Mouse (Mus musculus): Measurements from ENCODE around the gene Fcmr. TPM values are rescaled to one million over a fixed set of nuclear protein-coding genes. Genes with fewer than 3 reads are reported as not detected.

Gene Fcmr
- polyA plus RNA-seq (2015; fragmentation: Nextera tagmentation; extraction: Ambion mirVana), result not detected in 2 replicates

GRCm38 (mm10) chr1:130865541-130866221 lies at the start of gene Fcmr:
Gene Fcmr (plus strand): TSS chr1:130865669.
- Histone ChIP-seq H3K4me3 (no peak within 1 kb of the TSS), H3K4me2 (no peak within 1 kb of the TSS), H3K27me3 (no peaks in the 10 kb centered on the region), H3K27ac (no peak within 1 kb of the TSS), H3K4me1 (no peaks in the 10 kb centered on the region), H3K36me3 (ENCODE audit: poor library complexity, severe bottlenecking) (no peaks in the 10 kb centered on the region), H3K9me3 (replicated peaks) (no peaks in the 10 kb centered on the region), H3K9ac (no peak within 1 kb of the TSS)
- ATAC-seq, result no peak
- 84% methylated on average over 7 of the region's 7 CpGs for WGBS

- Histone ChIP-seq H3K27me3 (no peaks in the 10 kb centered on the region), H3K4me2 (no peak overlapping the region), H3K9ac (no peak overlapping the region), H3K9me3 (replicated peaks) (no peaks in the 10 kb centered on the region), H3K4me1 (no peaks in the 10 kb centered on the region), H3K36me3 (ENCODE audit: poor library complexity, severe bottlenecking) (no peaks in the 10 kb centered on the region), H3K27ac (no peak overlapping the region), H3K4me3 (no peak overlapping the region)
- 82% methylated on average over 1 of the region's 1 CpGs for WGBS
- no peak for ATAC-seq
Measured at GRCm38 (mm10) chr1:130819737-130820136, 45.7 kb upstream of the Fcmr start.

- ATAC-seq, result no peak
- H3K9ac ChIP-seq, result no peak overlapping the region
- 86% methylated on average over 7 of the region's 7 CpGs for WGBS
- H3K9me3 ChIP-seq (replicated peaks), result no peaks in the 10 kb centered on the region
- H3K4me2 ChIP-seq, result no peak overlapping the region
- no peak overlapping the region for H3K27ac ChIP-seq
- no peaks in the 10 kb centered on the region for H3K36me3 ChIP-seq (ENCODE audit: poor library complexity, severe bottlenecking)
- H3K4me1 ChIP-seq, result no peaks in the 10 kb centered on the region
- H3K4me3 ChIP-seq, result no peak overlapping the region
- no peaks in the 10 kb centered on the region for H3K27me3 ChIP-seq
Measured at GRCm38 (mm10) chr1:130820316-130821148, 44.9 kb upstream of the Fcmr start.

GRCm38 (mm10) chr1:130821149-130821471 lies 44.4 kb upstream of the Fcmr start:
- Histone ChIP-seq H3K9me3 (replicated peaks) (no peaks in the 10 kb centered on the region), H3K36me3 (ENCODE audit: poor library complexity, severe bottlenecking) (no peaks in the 10 kb centered on the region), H3K27me3 (no peaks in the 10 kb centered on the region), H3K27ac (no peak overlapping the region), H3K9ac (no peak overlapping the region), H3K4me3 (no peak overlapping the region), H3K4me1 (no peaks in the 10 kb centered on the region), H3K4me2 (no peak overlapping the region)
- no peak for ATAC-seq
- 95% methylated on average over 2 of the region's 2 CpGs for WGBS

GRCm38 (mm10) chr1:130821911-130822625 lies 43.4 kb upstream of the Fcmr start:
- Histone ChIP-seq H3K27ac (no peak overlapping the region), H3K36me3 (ENCODE audit: poor library complexity, severe bottlenecking) (no peaks in the 10 kb centered on the region), H3K4me1 (no peaks in the 10 kb centered on the region), H3K4me3 (no peak overlapping the region), H3K9me3 (replicated peaks) (no peaks in the 10 kb centered on the region), H3K27me3 (no peaks in the 10 kb centered on the region), H3K9ac (no peak overlapping the region), H3K4me2 (no peak overlapping the region)
- WGBS, result 89% methylated on average over 9 of the region's 9 CpGs
- no peak for ATAC-seq

GRCm38 (mm10) chr1:130826448-130826847 lies 39.0 kb upstream of the Fcmr start, which contains the start of gene Pigr:
Gene Pigr (plus strand): TSS chr1:130826684.
- no peak within 1 kb of the TSS for H3K27ac ChIP-seq
- no peaks in the 10 kb centered on the region for H3K27me3 ChIP-seq
- no peaks in the 10 kb centered on the region for H3K36me3 ChIP-seq (ENCODE audit: poor library complexity, severe bottlenecking)
- H3K4me2 ChIP-seq, result no peak within 1 kb of the TSS
- WGBS, result 85% methylated on average over 5 of the region's 5 CpGs
- no peak within 1 kb of the TSS for H3K9ac ChIP-seq
- no peak for ATAC-seq
- no peak within 1 kb of the TSS for H3K4me3 ChIP-seq
- H3K4me1 ChIP-seq, result no peaks in the 10 kb centered on the region
- H3K9me3 ChIP-seq (replicated peaks), result no peaks in the 10 kb centered on the region

- ATAC-seq, result no peak
- no peak overlapping the region for H3K9ac ChIP-seq
- no peak overlapping the region for H3K4me3 ChIP-seq
- no peaks in the 10 kb centered on the region for H3K27me3 ChIP-seq
- WGBS, result 80% methylated on average over 4 of the region's 4 CpGs
- H3K4me2 ChIP-seq, result no peak overlapping the region
- no peak overlapping the region for H3K27ac ChIP-seq
- H3K36me3 ChIP-seq (ENCODE audit: poor library complexity, severe bottlenecking), result no peaks in the 10 kb centered on the region
- no peaks in the 10 kb centered on the region for H3K4me1 ChIP-seq
- H3K9me3 ChIP-seq (replicated peaks), result no peaks in the 10 kb centered on the region
Measured at GRCm38 (mm10) chr1:130828656-130829055, 36.8 kb upstream of the Fcmr start.

GRCm38 (mm10) chr1:130829906-130830830 lies 35.3 kb upstream of the Fcmr start:
- WGBS, result 81% methylated on average over 8 of the region's 8 CpGs

GRCm38 (mm10) chr1:130832230-130833149 lies 33.0 kb upstream of the Fcmr start:
- H3K4me1 ChIP-seq, result no peaks in the 10 kb centered on the region
- H3K36me3 ChIP-seq (ENCODE audit: poor library complexity, severe bottlenecking), result no peaks in the 10 kb centered on the region
- no peak overlapping the region for H3K4me2 ChIP-seq
- 85% methylated on average over 5 of the region's 5 CpGs for WGBS
- no peak for ATAC-seq
- no peak overlapping the region for H3K4me3 ChIP-seq
- no peak overlapping the region for H3K27ac ChIP-seq
- H3K27me3 ChIP-seq, result no peaks in the 10 kb centered on the region
- H3K9ac ChIP-seq, result no peak overlapping the region
- H3K9me3 ChIP-seq (replicated peaks), result no peaks in the 10 kb centered on the region

More at GRCm38 (mm10) chr1:130829906-130830830, 35.3 kb upstream of the Fcmr start:
- no peak overlapping the region for H3K4me3 ChIP-seq
- ATAC-seq, result no peak
- no peaks in the 10 kb centered on the region for H3K9me3 ChIP-seq (replicated peaks)
- H3K9ac ChIP-seq, result no peak overlapping the region
- no peaks in the 10 kb centered on the region for H3K4me1 ChIP-seq
- H3K27ac ChIP-seq, result no peak overlapping the region
- no peaks in the 10 kb centered on the region for H3K27me3 ChIP-seq
- no peak overlapping the region for H3K4me2 ChIP-seq
- no peaks in the 10 kb centered on the region for H3K36me3 ChIP-seq (ENCODE audit: poor library complexity, severe bottlenecking)

GRCm38 (mm10) chr1:130835161-130835936 lies 30.1 kb upstream of the Fcmr start:
- Histone ChIP-seq H3K4me2 (no peak overlapping the region), H3K4me1 (no peaks in the 10 kb centered on the region), H3K27ac (no peak overlapping the region), H3K9ac (no peak overlapping the region), H3K36me3 (ENCODE audit: poor library complexity, severe bottlenecking) (no peaks in the 10 kb centered on the region), H3K4me3 (no peak overlapping the region), H3K27me3 (no peaks in the 10 kb centered on the region), H3K9me3 (replicated peaks) (no peaks in the 10 kb centered on the region)
- no peak for ATAC-seq
- 88% methylated on average over 6 of the region's 6 CpGs for WGBS
